Mouse (Mus musculus) embryonic facial prominence, embryonic 13.5 days (tissue): ENCODE measurements at regions not wholly inside any gene's neighbourhood (a gene's known extent, or its start where the extent isn't known, plus 50 kb on each side); places are given as distances from the start of the nearest gene placed in this dataset.
A peak's percentile ranks its signal among the peaks of the same experiment; 100 is the strongest.

Experiments used
- ATAC-seq: fragments of 200-750 bp; cut with Nextera tagmentation; 2 replicates; pipeline ENCODE4 v1.8.0; 2017; ENCODE audit warnings: low read depth; ENCODE audit not compliant: insufficient number of reproducible peaks, insufficient read depth, low FRiP score, low TSS enrichment
- H3K27ac ChIP-seq: fragments of 300-500 bp; sonication (generic); 2 replicates; pipeline ENCODE4 v1.5.1; 2015; ENCODE audit warnings: moderate library complexity, mild to moderate bottlenecking, inconsistent platforms
- H3K27me3 ChIP-seq: fragments of 300-500 bp; sonication (generic); 2 replicates; pipeline ENCODE4 v1.6.1; 2015; ENCODE audit warnings: mild to moderate bottlenecking, inconsistent platforms
- H3K36me3 ChIP-seq: fragments of 300-500 bp; sonication (generic); 2 replicates; pipeline ENCODE4 v1.6.1; 2015; ENCODE audit warnings: mild to moderate bottlenecking, inconsistent platforms
- H3K4me1 ChIP-seq: fragments of 300-500 bp; sonication (generic); 2 replicates; pipeline ENCODE4 v1.6.1; 2015; ENCODE audit warnings: inconsistent platforms
- H3K4me2 ChIP-seq: fragments of 300-500 bp; sonication (generic); 2 replicates; pipeline ENCODE4 v1.6.1; 2015; ENCODE audit warnings: moderate library complexity, mild to moderate bottlenecking, inconsistent platforms
- H3K4me3 ChIP-seq: fragments of 300-500 bp; sonication (generic); 2 replicates; pipeline ENCODE4 v1.5.1; 2015; ENCODE audit warnings: mild to moderate bottlenecking, inconsistent platforms
- H3K9ac ChIP-seq: fragments of 300-500 bp; sonication (generic); 2 replicates; pipeline ENCODE4 v1.6.1; 2015; ENCODE audit warnings: mild to moderate bottlenecking, inconsistent platforms
- H3K9me3 ChIP-seq: fragments of 300-500 bp; sonication (generic); 2 replicates; pipeline ENCODE4 v1.6.1; 2016; ENCODE audit warnings: inconsistent platforms
- WGBS: fragments of 180-500 bp; shearing (Covaris S2); methylation state at CpG from one replicate; pipeline ENCODE4 v1.1.7; 2015; ENCODE audit warnings: mixed read lengths; 5-methylcytosine and 5-hydroxymethylcytosine counted together

GRCm38 (mm10) chr8:49529294-49529693 lies 685.5 kb upstream of the Tenm3 start:
- Histone ChIP-seq H3K27me3 (no peaks in the 10 kb centered on the region), H3K9ac (no peak overlapping the region), H3K9me3 (no peaks in the 10 kb centered on the region), H3K36me3 (no peaks in the 10 kb centered on the region), H3K4me2 (no peak overlapping the region), H3K27ac (no peak overlapping the region), H3K4me1 (no peaks in the 10 kb centered on the region), H3K4me3 (no peak overlapping the region)
- 66% methylated on average over 4 of the region's 4 CpGs for WGBS
- no peak for ATAC-seq

GRCm38 (mm10) chr8:49492906-49493305 lies 649.2 kb upstream of the Tenm3 start:
- Histone ChIP-seq H3K36me3 (no peaks in the 10 kb centered on the region), H3K27ac (no peak overlapping the region), H3K9me3 (no peaks in the 10 kb centered on the region), H3K27me3 (no peaks in the 10 kb centered on the region), H3K4me1 (no peaks in the 10 kb centered on the region), H3K4me2 (no peak overlapping the region), H3K4me3 (no peak overlapping the region), H3K9ac (no peak overlapping the region)
- no peak for ATAC-seq
- WGBS: 39% methylated on average over 2 of the region's 2 CpGs

- Histone ChIP-seq H3K27ac (no peak overlapping the region), H3K4me1 (no peaks in the 10 kb centered on the region), H3K9me3 (no peaks in the 10 kb centered on the region), H3K4me3 (no peak overlapping the region), H3K27me3 (peaks cover 3% of the 10 kb centered on the region; the same call in 1 of the 2 replicates), H3K36me3 (no peaks in the 10 kb centered on the region), H3K9ac (no peak overlapping the region), H3K4me2 (no peak overlapping the region)
- 81% methylated on average over 4 of the region's 4 CpGs for WGBS
- no peak for ATAC-seq
Measured at GRCm38 (mm10) chr8:49485284-49485683, 641.5 kb upstream of the Tenm3 start.

- H3K4me1 ChIP-seq: no peaks in the 10 kb centered on the region
- no peaks in the 10 kb centered on the region for H3K36me3 ChIP-seq
- peaks cover 3% of the 10 kb centered on the region; the same call in 1 of the 2 replicates for H3K27me3 ChIP-seq
- no peak for ATAC-seq
- no peaks in the 10 kb centered on the region for H3K9me3 ChIP-seq
- WGBS: 77% methylated on average over 6 of the region's 6 CpGs
- no peak overlapping the region for H3K27ac ChIP-seq
- no peak overlapping the region for H3K9ac ChIP-seq
- H3K4me2 ChIP-seq: no peak overlapping the region
- no peak overlapping the region for H3K4me3 ChIP-seq
Measured at GRCm38 (mm10) chr8:49481476-49481992, 637.8 kb upstream of the Tenm3 start.

- ATAC-seq: no peak
- H3K4me3 ChIP-seq: no peak overlapping the region
- H3K4me1 ChIP-seq: 0 out of 2 replicates have a peak, but pooled peaks cover 3% of the 10 kb centered on the region
- H3K27me3 ChIP-seq: no peaks in the 10 kb centered on the region
- no peaks in the 10 kb centered on the region for H3K9me3 ChIP-seq
- no peaks in the 10 kb centered on the region for H3K36me3 ChIP-seq
- peak overlapping the region; percentile 9; the same call in 1 of the 2 replicates for H3K4me2 ChIP-seq
- no peak overlapping the region for H3K27ac ChIP-seq
- 35% methylated on average over 14 of the region's 14 CpGs for WGBS
- no peak overlapping the region for H3K9ac ChIP-seq
Measured at GRCm38 (mm10) chr8:49465911-49466518, 622.3 kb upstream of the Tenm3 start.

- no peak overlapping the region for H3K27ac ChIP-seq
- H3K4me2 ChIP-seq: no peak overlapping the region
- 0 out of 2 replicates have a peak, but pooled peaks cover 3% of the 10 kb centered on the region for H3K4me1 ChIP-seq
- no peaks in the 10 kb centered on the region for H3K36me3 ChIP-seq
- no peak overlapping the region for H3K4me3 ChIP-seq
- no peak overlapping the region for H3K9ac ChIP-seq
- H3K27me3 ChIP-seq: no peaks in the 10 kb centered on the region
- ATAC-seq: no peak
- 44% methylated on average over 7 of the region's 7 CpGs for WGBS
- H3K9me3 ChIP-seq: no peaks in the 10 kb centered on the region
Measured at GRCm38 (mm10) chr8:49465070-49465469, 621.3 kb upstream of the Tenm3 start.

- H3K9ac ChIP-seq: no peak overlapping the region
- no peak overlapping the region for H3K4me2 ChIP-seq
- 0 out of 2 replicates have a peak, but pooled peaks cover 3% of the 10 kb centered on the region for H3K4me1 ChIP-seq
- no peak for ATAC-seq
- no peak overlapping the region for H3K4me3 ChIP-seq
- H3K27me3 ChIP-seq: no peaks in the 10 kb centered on the region
- H3K9me3 ChIP-seq: no peaks in the 10 kb centered on the region
- no peak overlapping the region for H3K27ac ChIP-seq
- H3K36me3 ChIP-seq: no peaks in the 10 kb centered on the region
- WGBS: 50% methylated on average over 8 of the region's 8 CpGs
Measured at GRCm38 (mm10) chr8:49462602-49463001, 618.9 kb upstream of the Tenm3 start.

GRCm38 (mm10) chr8:49461724-49462473 lies 618.1 kb upstream of the Tenm3 start:
- Histone ChIP-seq H3K36me3 (no peaks in the 10 kb centered on the region), H3K4me3 (no peak overlapping the region), H3K9me3 (no peaks in the 10 kb centered on the region), H3K27me3 (no peaks in the 10 kb centered on the region), H3K9ac (no peak overlapping the region), H3K27ac (no peak overlapping the region), H3K4me2 (peak overlapping the region; percentile 28), H3K4me1 (0 out of 2 replicates have a peak, but pooled peaks cover 3% of the 10 kb centered on the region)
- WGBS: 47% methylated on average over 16 of the region's 16 CpGs
- ATAC-seq: no peak

GRCm38 (mm10) chr8:49445444-49445843 lies 601.7 kb upstream of the Tenm3 start:
- Histone ChIP-seq H3K9ac (no peak overlapping the region), H3K4me2 (no peak overlapping the region), H3K9me3 (no peaks in the 10 kb centered on the region), H3K36me3 (no peaks in the 10 kb centered on the region), H3K4me3 (no peak overlapping the region), H3K4me1 (no peaks in the 10 kb centered on the region), H3K27me3 (no peaks in the 10 kb centered on the region), H3K27ac (no peak overlapping the region)
- ATAC-seq: no peak
- 57% methylated on average over 5 of the region's 5 CpGs for WGBS

- H3K4me3 ChIP-seq: no peak overlapping the region
- no peaks in the 10 kb centered on the region for H3K4me1 ChIP-seq
- no peak overlapping the region for H3K4me2 ChIP-seq
- no peaks in the 10 kb centered on the region for H3K36me3 ChIP-seq
- H3K9ac ChIP-seq: no peak overlapping the region
- H3K27me3 ChIP-seq: no peaks in the 10 kb centered on the region
- H3K9me3 ChIP-seq: no peaks in the 10 kb centered on the region
- no peak for ATAC-seq
- H3K27ac ChIP-seq: no peak overlapping the region
Measured at GRCm38 (mm10) chr8:49441270-49441669, 597.5 kb upstream of the Tenm3 start.

- H3K4me3 ChIP-seq: no peak overlapping the region
- WGBS: 78% methylated on average over 4 of the region's 4 CpGs
- H3K4me2 ChIP-seq: no peak overlapping the region
- no peak for ATAC-seq
- H3K27me3 ChIP-seq: no peaks in the 10 kb centered on the region
- no peak overlapping the region for H3K27ac ChIP-seq
- H3K36me3 ChIP-seq: no peaks in the 10 kb centered on the region
- no peak overlapping the region for H3K9ac ChIP-seq
- no peaks in the 10 kb centered on the region for H3K4me1 ChIP-seq
- no peaks in the 10 kb centered on the region for H3K9me3 ChIP-seq
Measured at GRCm38 (mm10) chr8:49396519-49396918, 552.8 kb upstream of the Tenm3 start.

- H3K36me3 ChIP-seq: no peaks in the 10 kb centered on the region
- H3K27me3 ChIP-seq: no peaks in the 10 kb centered on the region
- no peaks in the 10 kb centered on the region for H3K4me1 ChIP-seq
- H3K27ac ChIP-seq: no peak overlapping the region
- H3K4me2 ChIP-seq: no peak overlapping the region
- 27% methylated on average over 1 of the region's 1 CpGs for WGBS
- ATAC-seq: no peak
- H3K9me3 ChIP-seq: no peaks in the 10 kb centered on the region
- no peak overlapping the region for H3K4me3 ChIP-seq
- H3K9ac ChIP-seq: no peak overlapping the region
Measured at GRCm38 (mm10) chr8:49395029-49395428, 551.3 kb upstream of the Tenm3 start.
